Mouse (Mus musculus): ENCODE measurements around the gene Tmem132c.

Gene Tmem132c

DNA sequence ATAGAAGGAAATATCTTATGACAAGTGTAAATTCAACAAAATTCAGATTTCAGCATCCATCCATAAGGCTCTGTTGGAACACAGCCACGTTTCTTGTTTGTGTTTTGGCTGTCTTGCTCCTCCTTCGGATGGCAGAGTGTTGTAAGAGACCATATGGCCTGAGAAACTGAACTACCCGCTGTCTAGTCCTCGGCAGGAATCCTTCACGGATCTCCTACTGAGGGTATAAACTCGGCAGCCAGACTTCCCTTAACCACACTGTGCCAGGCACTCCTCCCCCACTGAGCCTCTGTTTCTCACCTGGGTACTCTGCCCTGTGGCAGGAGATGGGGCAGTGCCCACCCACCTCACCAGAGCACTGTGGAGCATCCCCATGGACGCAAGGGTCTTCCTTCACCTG is 174.9 kb downstream of the Tmem132c start:
- no peak for DNase-seq (ENCODE audit: low spot score)

DNA sequence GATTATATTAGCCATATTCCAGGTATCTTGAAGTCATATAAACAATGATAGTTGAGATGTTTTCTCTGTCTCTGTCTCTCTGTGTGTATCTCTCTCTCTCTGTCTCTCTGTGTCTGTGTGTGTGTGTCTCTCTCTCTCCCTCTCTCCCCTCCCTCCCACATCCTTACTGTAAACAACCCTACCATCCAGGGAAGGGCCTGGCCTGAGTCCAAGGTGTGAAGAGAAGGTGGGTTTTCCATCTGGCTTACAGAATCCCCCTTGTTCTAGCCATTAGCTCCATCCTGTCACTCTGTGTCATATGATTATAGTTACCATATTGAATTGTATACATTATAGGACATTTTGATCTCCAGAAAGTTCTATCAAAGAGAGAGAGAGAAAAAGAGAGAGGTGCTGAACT is 182.3 kb downstream of the Tmem132c start:
- DNase-seq (ENCODE audit: low spot score): no peak

DNA sequence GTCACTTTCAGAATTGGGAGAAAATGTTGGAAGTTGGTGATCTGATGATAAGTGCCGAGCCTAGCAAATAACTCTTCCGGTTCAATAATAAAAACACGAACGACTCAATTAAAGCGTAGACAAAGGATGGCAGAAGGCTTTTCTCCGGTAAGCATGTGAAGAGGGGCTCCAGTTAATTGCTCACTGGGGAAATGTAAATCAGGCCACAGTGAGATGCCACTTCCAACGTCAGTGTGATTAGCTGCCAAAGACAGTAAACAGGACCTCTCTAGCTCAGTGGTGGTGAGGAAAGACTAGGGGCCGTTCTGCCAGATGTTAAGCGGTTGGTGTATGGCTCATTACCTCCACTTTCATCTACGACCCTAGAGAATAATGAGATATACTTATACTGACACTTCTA is 187.5 kb downstream of the Tmem132c start:
- no peak for DNase-seq (ENCODE audit: low spot score)

DNA sequence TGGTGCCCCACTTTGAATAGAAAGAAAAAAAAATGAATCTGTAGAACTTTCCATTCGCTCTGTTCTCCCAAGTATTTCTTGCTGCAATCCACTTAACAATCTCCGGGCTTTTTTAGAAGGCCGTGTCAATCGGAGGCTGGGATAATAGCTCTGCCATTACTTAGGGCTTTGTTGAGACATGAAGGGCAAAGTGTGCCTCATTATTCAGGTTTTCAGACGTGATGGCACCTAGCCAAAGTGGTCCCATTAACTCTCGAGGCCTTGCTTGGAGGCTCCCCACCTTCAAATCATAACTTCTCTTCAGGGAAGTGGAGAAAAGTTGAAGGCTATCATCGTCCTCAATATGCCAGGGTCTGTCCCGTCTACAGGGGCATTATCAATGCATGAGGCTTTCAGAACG is 190.0 kb downstream of the Tmem132c start:
- no peak for DNase-seq (ENCODE audit: low spot score)

DNA sequence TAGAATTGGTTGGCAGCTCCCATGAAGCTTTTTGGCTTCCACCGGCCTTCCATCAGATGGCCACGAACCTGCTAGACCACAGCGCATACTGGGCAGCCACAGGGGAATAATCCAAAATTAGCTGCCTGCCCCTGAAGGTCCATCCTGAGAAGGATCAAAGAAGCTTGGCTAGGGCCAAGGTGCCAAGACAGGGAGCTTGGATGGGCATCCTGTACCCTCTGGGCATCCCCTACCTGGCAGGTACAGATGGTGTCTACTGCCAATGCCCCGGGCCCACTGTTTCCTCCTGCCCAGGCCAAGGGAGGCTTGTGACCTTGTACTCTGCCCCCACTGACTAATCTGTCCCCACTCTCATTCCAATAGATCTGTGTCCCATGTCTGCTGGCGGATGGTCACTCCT is 195.2 kb downstream of the Tmem132c start:
- no peak for DNase-seq (ENCODE audit: low spot score)

DNA sequence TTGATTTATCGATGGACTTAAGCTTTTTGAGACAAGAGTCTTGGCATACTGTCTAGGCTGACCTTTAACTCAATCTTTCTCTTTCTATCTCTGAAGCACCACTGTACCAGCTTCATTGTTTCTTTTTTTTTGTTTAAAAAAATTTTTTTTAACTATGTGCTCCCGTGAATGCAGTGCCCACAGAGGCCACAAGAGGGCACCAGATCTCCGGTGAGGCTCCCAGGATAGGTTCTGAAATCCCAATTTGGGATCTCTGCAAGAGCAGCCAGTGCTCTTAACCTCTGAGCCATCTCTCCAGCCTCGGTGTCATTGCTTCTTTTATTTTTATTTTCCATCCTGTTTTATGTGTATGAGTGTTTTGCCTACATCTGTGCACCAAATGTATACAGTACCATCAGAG is 197.0 kb downstream of the Tmem132c start:
- DNase-seq (ENCODE audit: low spot score): no peak

DNA sequence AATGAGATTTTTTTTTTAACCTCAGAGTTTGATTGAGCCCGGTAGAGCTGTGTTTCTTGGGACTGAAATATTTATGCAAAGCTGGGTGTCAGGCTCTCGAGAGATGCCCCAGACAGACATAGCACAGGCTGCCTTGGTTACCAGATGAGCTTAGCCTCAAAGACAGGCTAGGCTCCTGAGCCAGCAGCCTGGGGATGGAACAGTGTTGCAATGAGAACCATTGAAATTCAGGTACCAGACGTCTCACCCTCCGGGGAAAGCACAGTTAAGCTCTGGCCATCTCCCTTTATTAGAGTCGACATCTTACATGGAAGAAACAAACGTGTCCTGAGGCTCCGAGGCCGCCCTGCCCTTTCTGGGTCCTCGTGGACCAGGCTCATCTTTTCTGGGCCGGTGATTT is 200.4 kb downstream of the Tmem132c start:
- no peak for DNase-seq (ENCODE audit: low spot score)

DNA sequence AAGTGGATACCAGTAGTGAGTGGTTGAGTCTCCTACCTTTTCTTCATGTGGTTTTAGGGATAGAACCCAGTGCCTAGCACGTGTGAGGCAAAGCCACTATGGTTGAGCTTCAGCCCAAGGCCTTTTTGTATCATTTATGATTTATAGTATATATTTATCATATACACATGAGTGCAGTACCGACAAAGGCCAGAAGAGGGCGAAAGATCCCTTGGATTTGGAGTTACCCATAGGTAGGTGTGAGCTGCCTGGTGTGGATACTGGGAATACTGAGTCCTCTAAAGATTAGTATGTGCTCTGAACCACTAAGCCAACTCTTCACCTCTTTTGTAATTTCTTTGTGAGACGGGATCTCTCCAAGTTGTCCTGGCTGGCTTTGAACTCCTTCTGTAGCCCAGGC is 212.0 kb downstream of the Tmem132c start:
- DNase-seq (ENCODE audit: low spot score): no peak

DNA sequence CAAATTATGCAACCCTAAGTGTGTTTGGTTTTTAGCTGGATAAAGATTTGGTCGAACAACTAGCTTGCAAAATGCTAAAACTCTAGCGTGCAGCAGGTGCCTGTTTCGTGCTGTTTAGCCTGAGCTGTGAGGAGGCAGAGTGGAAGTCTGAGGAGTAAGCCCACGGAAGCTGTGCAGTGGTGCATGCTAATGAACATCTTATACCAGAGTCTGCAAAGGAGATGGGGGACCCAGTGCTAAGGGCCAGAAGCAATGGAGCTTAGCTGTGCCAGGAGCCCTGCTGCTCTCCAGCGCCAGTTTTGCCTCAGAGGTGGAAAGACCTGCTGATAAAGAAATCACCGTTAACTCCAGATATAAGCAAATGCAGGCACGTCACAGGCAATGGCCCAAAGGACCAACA is 212.5 kb downstream of the Tmem132c start:
- no peak for DNase-seq (ENCODE audit: low spot score)

DNA sequence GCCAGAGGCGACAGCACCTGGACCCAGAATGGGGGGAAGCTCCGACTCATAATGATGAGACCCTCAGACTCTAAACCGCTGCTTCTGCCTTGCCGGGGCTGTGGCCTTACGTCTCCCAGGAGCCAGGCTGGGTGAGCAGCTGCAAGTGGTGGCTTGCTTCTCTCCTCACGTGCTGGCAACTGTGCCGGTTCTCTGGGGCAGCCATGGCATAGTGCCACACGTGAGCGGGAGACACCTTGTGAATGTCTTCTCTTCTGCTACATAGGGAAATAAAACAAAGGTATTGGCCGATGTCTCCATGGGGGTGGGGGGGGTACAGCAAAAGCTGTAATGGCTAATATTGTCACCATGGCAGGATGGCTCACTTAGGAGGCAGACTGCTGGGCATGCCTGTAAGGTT is 214.5 kb downstream of the Tmem132c start:
- no peak for DNase-seq (ENCODE audit: low spot score)

DNA sequence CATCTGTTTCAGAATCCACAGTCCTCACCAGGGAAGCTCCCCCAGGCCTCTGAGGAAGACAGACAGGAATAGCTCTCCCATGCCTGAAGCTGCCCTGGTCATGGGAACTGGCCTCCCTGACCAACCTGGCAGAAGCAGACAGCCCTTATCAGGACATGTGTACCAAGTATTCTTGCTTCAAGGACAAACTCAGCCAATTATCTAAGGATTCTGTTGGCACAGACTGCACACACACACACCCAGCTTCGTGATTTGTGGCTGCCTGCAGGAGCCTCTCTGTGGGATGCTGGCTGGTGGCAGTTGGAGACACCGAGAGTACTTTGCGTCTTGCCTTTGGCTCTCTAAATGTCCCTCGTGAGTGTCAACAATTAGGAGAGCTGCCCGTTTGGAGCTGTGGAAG is 226.5 kb downstream of the Tmem132c start:
- DNase-seq (ENCODE audit: low spot score): peak; percentile 22

DNA sequence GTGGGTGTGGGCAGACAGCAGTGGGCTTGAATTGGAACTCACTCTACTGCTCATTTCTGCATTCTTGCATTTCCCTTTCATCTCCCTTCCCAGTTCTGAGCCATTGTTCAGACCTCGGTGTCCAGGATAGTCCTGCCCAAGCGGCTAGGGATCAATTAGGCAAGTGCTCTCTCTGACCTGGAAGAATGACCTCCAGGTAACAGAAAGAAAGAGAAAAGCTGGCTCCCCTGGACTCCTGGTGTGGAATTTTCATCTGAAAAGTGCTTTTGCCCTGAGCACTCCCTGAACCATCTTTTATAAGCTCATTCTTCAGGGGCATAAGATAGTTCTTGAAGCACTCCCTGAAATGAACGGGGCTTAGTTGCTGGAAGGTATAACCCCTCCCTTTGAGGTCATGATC is 228.7 kb downstream of the Tmem132c start:
- DNase-seq (ENCODE audit: low spot score): no peak

DNA sequence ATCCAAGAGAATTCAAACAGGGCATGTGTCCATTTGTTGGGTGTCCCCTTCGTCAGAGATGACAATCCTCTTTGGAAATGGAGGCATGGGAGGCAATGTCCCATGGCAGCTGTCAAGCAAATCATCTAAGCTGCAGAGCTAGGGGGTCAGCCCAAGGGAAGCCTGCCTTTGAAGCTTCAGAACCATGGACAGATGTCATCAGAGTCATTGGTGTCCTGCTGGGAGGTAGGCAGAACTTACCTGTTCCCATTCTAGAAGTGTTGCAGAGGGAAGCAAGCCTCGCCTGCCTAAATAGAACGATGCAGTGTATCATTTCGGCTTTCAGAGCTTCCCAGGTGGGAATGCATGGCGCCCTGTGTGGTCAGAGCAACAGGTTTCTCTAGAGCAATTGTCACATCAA is 230.3 kb downstream of the Tmem132c start:
- no peak for DNase-seq (ENCODE audit: low spot score)

DNA sequence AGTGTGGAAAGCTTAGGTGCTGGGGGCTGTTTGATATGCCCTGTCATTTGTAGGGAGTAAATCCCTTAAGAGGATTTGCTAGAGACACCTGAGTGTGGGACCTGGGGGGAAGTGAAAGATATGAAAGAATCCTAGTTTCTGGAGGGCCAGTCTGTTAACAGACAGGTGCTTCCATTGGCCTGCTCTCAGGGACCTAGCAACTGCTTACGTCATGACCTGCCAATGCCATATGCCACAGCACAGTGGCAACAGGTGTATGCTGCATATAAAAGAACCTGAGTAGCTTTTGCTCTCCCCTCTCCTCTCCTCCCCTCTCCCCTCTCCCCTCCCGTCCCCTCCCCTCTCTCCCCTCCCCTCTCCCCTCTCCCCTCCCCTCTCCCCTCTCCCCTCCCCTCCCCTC is 232.1 kb downstream of the Tmem132c start:
- DNase-seq (ENCODE audit: low spot score): no peak

DNA sequence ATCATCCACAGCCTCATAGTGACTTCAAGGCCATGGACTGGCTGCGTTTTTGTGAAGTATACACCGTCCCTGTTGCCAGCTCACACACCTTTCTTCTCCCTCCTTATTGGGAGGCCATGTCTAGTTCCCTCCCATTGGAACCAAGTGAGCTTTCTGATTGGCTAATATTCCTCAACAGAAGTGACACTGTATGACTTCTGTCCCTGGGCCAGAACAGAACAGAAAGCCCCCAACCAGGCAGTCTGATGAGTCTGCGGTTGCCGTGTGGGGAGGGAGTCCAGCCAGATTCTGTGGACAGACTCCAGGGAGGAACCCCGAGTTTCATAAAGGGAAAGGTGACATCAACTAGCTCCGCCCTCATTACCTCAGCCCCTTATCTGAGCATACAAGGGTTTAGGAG is 233.2 kb downstream of the Tmem132c start:
- DNase-seq (ENCODE audit: low spot score): no peak

DNA sequence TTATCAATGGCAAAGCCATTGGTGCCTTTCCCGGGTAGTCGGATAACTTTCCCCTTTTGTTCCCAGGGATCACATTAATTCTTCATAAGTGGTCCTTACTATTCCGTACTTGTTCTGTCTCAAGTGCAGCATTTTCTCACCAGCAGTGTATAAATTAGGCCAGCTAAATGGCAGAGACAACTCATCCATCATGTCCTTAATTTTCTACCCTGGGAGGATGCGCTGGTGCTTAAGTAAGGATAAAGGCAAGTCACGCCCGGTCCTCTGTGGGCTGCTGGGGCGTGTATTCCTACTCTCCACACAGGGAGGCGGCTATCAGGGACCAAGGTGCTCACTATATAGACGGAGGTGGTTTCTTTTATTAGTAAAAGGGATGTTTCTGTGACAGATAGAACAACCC is 236.2 kb downstream of the Tmem132c start:
- no peak for DNase-seq (ENCODE audit: low spot score)

DNA sequence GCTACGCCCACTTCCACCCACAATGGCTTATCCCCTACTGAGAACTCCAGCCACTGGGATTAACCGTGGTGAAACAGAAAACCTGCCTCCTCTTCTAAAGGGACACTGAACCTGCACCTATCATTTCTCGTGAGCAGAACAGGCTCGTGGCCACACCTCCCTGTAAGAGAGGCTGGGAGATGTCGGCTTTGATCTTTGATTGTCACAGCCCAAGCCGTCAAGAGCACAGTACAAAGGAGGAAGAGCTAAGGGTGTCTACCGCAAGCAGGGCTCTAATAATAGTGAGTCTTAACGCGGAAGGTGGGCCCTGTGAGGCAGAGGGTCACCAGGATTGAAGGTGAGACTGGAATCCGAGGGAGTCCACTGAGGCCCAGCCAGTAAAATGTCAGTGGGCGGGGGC is 236.7 kb downstream of the Tmem132c start:
- no peak for DNase-seq (ENCODE audit: low spot score)

DNA sequence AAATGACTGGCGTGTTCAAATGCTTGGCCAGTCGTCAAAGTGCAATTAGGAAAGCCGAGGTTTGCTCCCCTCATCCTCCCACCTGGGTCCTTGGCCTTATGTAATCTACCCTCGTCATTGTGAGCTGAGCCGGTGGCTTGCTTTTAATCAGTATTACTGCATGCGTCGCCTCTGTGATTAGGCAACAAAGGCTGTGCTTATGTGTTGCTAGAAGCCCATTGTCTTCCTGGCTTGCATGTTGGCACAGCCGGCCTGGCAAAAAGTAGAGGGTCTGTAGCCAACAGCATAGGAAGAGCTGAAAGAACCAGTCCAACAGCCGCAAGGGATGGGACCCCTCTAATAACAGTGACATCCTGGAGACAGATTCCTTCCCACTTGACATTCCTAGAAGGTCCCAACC is 239.3 kb downstream of the Tmem132c start:
- no peak for DNase-seq (ENCODE audit: low spot score)

DNA sequence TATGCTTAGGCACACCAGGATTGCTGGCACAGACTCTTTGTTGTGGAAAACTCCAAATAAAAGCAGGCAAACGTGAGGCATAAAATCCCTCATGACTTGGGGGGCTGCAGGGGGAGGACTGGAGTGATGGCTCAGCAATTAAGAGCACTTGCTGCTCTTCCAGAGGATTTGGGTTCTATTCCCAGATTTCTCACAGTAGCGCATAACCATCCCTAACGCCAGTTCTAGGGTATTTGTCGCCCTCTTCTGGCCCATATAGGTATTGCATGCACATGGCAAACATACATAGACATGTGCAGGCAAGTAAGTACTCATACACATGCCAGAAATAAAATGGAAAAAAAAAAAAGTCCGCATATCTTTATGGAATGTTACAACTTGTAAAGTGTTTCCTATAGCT is 239.8 kb downstream of the Tmem132c start:
- DNase-seq (ENCODE audit: low spot score): no peak

DNA sequence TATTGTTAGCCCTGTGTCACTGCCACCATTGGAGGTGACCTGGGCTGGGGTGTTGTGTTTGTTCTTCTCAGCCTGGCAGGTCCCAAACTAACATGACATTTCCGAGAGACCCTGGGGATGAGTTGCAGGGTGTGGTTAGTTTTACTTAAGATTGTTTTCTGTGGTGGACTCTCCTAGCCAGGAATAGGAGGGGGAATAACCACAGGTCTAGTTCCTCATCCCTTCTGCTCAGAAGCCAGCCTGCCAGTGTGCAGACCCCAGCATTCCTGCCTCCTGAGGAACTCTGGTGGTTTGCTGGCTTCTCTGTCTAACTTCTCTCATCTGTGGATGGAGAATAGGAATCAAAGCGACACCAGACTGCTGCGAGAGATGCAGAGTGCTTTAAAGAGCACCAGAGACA is 240.7 kb downstream of the Tmem132c start:
- no peak for DNase-seq (ENCODE audit: low spot score)

DNA sequence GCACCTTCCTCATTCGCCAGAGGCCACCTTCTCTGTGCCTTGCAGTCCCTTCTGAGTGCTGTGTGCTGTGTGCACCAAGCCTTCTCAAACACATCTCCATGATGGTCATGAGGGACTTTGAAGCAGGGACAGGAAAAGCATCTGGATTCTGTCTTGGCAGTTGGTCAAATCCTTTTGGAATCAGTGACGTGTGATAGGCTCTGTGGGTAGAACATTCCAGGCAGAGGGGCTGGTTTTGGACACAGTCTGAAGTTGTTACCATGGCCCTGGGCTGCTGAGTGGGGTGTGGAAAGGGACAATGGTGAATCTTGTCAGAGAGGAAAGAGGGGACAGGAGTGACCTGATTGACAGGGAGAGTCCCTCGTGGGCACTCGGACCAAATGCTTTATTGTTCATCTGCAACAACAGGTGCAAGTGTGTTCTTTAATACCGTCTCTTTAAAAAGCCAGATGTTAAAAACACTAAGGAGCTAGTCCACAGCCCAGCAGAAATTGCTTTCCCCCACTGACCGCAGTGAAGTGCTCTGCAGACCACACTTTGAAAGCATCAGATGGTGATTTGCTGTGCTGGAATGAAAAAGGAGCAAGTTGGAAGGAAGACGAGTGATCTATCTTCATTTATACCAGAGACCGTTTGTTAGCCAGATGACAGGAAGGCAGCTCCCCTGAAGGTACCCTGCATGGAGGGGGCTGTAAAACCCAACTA is 242.5 kb downstream of the Tmem132c start:
- DNase-seq (ENCODE audit: low spot score): no peak

DNA sequence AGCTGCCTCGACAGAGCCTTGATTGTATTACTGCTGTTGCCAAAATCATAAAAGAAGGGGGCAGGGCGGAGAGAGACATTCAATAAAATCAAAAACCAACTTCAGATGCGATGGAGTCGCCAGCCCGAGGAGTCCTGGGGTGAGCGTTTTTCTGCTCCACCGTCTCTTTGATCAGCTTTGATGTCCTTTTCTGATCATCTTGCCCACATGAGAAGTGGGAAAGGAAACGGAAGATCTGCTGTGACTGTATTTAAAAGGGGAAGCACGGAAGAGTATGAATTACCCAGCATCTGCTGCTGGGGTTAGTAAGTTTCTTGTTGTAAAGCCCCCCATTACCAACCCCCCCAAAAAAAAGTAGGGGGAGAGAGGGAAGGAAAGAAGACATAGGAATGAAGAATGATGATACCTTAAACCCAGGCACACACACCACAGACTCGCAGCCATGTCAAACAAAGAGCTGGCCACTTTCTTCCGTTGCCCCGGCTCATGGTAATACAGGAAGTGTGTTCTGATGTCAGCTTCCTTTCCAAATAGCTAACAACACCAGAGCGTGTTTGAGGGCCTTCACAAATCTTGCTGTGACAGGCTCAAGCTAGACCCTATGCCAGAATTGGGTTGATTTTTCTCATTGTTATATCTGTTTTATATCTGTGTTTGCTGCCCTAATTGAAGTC is 243.3 kb downstream of the Tmem132c start:
- no peak for DNase-seq (ENCODE audit: low spot score)

DNA sequence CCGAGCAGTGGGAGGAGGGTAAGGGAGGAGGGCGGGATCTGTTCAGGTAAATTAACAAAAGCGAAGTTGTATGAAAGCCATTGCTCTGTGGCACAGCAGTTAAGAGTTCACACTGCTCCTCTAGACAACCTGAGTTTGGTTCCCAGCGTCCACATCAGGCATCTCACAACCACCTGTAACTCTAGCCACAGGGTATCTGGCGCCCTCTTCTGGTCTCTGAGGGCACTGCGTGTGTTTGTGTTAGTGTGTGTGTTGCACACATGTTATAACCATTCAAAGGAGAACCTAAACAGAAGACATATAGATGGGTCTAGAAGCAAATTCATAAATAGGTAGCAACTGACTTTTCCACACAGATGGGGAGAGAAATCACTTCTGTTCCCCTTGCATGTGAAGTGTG is 245.6 kb downstream of the Tmem132c start:
- no peak for DNase-seq (ENCODE audit: low spot score)

DNA sequence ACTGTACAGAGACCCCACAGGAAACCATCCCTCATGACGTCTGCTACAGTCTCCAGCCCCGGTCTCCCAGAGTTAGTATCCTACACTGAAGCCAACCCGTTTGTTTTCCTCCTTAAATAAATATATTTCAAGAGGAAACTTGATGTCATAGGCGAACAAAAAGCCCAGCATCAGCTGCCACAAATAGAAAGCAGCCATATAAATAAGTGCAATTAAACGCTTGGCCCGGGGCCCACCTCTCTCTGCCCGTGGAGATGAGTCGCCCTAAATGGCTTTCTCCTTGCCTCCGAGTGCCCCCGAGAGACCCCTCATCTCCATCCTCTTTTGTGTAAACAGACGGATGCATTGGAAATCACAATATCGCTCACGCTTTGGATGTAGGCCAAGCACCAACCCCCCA is 247.1 kb downstream of the Tmem132c start:
- no peak for DNase-seq (ENCODE audit: low spot score)
